Mouse (Mus musculus) fibroblast of lung, adult 2 months (primary cell): ENCODE measurements around the gene Stox2.

ENCODE experiments used
- DNase-seq: peaks from one replicate; pipeline ENCODE4 v3.0.0-alpha.2; 2011; ENCODE audit warnings: low read depth

Stox2 gene

GRCm38 (mm10) chr8:47242207-47243004, 203.8 kb downstream of the Stox2 start:
- peak; percentile 79 for DNase-seq

- no peak for DNase-seq
These were observed 204.6 kb downstream of the Stox2 start for GRCm38 (mm10) chr8:47241421-47242078.

- no peak for DNase-seq
These were observed 205.3 kb downstream of the Stox2 start for GRCm38 (mm10) chr8:47240871-47241270.

GRCm38 (mm10) chr8:47240266-47240665, 205.9 kb downstream of the Stox2 start:
- no peak for DNase-seq

- DNase-seq = no peak
These were observed 214.1 kb downstream of the Stox2 start for GRCm38 (mm10) chr8:47232081-47232480.

GRCm38 (mm10) chr8:47230057-47230456, 216.1 kb downstream of the Stox2 start:
- no peak for DNase-seq

- no peak for DNase-seq
These were observed 224.3 kb downstream of the Stox2 start for GRCm38 (mm10) chr8:47221851-47222250.

GRCm38 (mm10) chr8:47221191-47221590, 225.0 kb downstream of the Stox2 start:
- no peak for DNase-seq

GRCm38 (mm10) chr8:47220390-47220789, 225.8 kb downstream of the Stox2 start:
- DNase-seq = no peak

- DNase-seq = no peak
These were observed 227.6 kb downstream of the Stox2 start for GRCm38 (mm10) chr8:47218536-47218935.

GRCm38 (mm10) chr8:47218021-47218420, 228.1 kb downstream of the Stox2 start:
- no peak for DNase-seq

- DNase-seq = no peak
These were observed 234.0 kb downstream of the Stox2 start for GRCm38 (mm10) chr8:47212124-47212523.

- DNase-seq = no peak
These were observed 234.9 kb downstream of the Stox2 start for GRCm38 (mm10) chr8:47211226-47211625.

GRCm38 (mm10) chr8:47208246-47208645, 237.9 kb downstream of the Stox2 start:
- DNase-seq = no peak

- no peak for DNase-seq
These were observed 239.4 kb downstream of the Stox2 start for GRCm38 (mm10) chr8:47206640-47207237.

GRCm38 (mm10) chr8:47205472-47205871, 240.7 kb downstream of the Stox2 start:
- no peak for DNase-seq

GRCm38 (mm10) chr8:47196391-47196790, 249.8 kb downstream of the Stox2 start:
- DNase-seq = no peak

GRCm38 (mm10) chr8:47193321-47193996, 252.7 kb downstream of the Stox2 start:
- no peak for DNase-seq

- no peak for DNase-seq
These were observed 254.5 kb downstream of the Stox2 start for GRCm38 (mm10) chr8:47191444-47192365.

GRCm38 (mm10) chr8:47185396-47185795, 260.8 kb downstream of the Stox2 start:
- DNase-seq = no peak

GRCm38 (mm10) chr8:47182771-47183558, 263.2 kb downstream of the Stox2 start:
- no peak for DNase-seq
